Mouse (Mus musculus) thymus, adult 2 months (tissue): Measurements from ENCODE around the gene Fyb2. TPM values are rescaled to one million over a fixed set of nuclear protein-coding genes. Genes with fewer than 3 reads are reported as not detected.
"Not testable (repeated sequence)": the region's sequence is repeated elsewhere in the genome, so short reads cannot be mapped to it uniquely, and the experiment has no call there.

Source experiments
- DNase-seq: peaks from one replicate; pipeline ENCODE4 v3.0.0; 2021
- H3K27ac ChIP-seq: fragments of 200-500 bp; 2 replicates; pipeline ENCODE4 v1.5.1; 2012; ENCODE audit warnings: low read length, control low read depth; ENCODE audit not compliant: control insufficient read depth, insufficient read depth
- H3K27me3 ChIP-seq: fragments of 200-500 bp; 2 replicates; pipeline ENCODE4 v1.6.1; 2012; ENCODE audit warnings: mild to moderate bottlenecking, low read length, moderate library complexity, mixed read lengths; ENCODE audit not compliant: control insufficient read depth, insufficient read depth
- H3K36me3 ChIP-seq: fragments of 200-500 bp; 2 replicates; pipeline ENCODE4 v1.6.1; 2012; ENCODE audit warnings: mild to moderate bottlenecking, low read length, moderate library complexity; ENCODE audit not compliant: control insufficient read depth, insufficient read depth
- H3K4me1 ChIP-seq: fragments of 200-500 bp; replicated peaks from 2 replicates; pipeline ENCODE4 v1.6.1; 2012; ENCODE audit warnings: low read length; ENCODE audit not compliant: control insufficient read depth, insufficient read depth
- H3K4me3 ChIP-seq: fragments of 200-500 bp; 2 replicates; pipeline ENCODE4 v1.5.1; 2012; ENCODE audit warnings: mild to moderate bottlenecking, low read length, control low read depth, moderate library complexity; ENCODE audit not compliant: control insufficient read depth, insufficient read depth
- CTCF ChIP-seq: fragments of 200-500 bp; IDR thresholded peaks from 2 replicates; pipeline ENCODE4 v1.5.1; 2012; ENCODE audit warnings: mild to moderate bottlenecking, control low read depth, low read length, moderate library complexity, borderline replicate concordance; ENCODE audit not compliant: control insufficient read depth, poor library complexity, insufficient read depth; ENCODE audit errors: extremely low read depth
- POLR2A ChIP-seq: fragments of 200-500 bp; IDR thresholded peaks from 2 replicates; pipeline ENCODE4 v1.6.1; 2012; ENCODE audit warnings: mild to moderate bottlenecking, low read length, control low read depth, moderate library complexity; ENCODE audit not compliant: control insufficient read depth, poor library complexity, insufficient read depth; ENCODE audit errors: extremely low read depth
- WGBS: fragments of 180-500 bp; shearing (Covaris S2); methylation state at CpG from one replicate; pipeline ENCODE4 v1.1.7; 2018; 5-methylcytosine and 5-hydroxymethylcytosine counted together
- polyA plus RNA-seq: library from polyadenylated mRNA; depleted of rRNA; stranded (reverse); fragments of >200 nt; gene quantifications from 2 replicates; pipeline ENCODE4 v1.2.3, GENCODE M21; 2012

Fyb2 gene
- polyA plus RNA-seq, 1 experiment = 0.70 TPM

GRCm38 (mm10) chr4:104993140-104993874, 80.1 kb downstream of the Fyb2 start:
- TF ChIP-seq CTCF (no peak), POLR2A (no peak)
- Histone ChIP-seq H3K36me3 (no peaks in the 10 kb centered on the region), H3K27me3 (no peaks in the 10 kb centered on the region), H3K4me3 (no peak overlapping the region), H3K4me1 (no peaks in the 10 kb centered on the region), H3K27ac (no peak overlapping the region)
- WGBS = 12% methylated on average over 10 of the region's 10 CpGs
- DNase-seq = no peak

- no peak overlapping the region for H3K4me3 ChIP-seq
- no peak overlapping the region for H3K27ac ChIP-seq
- no peak for TF ChIP-seq POLR2A
- no peak for TF ChIP-seq CTCF
- H3K36me3 ChIP-seq = no peaks in the 10 kb centered on the region
- no peaks in the 10 kb centered on the region for H3K4me1 ChIP-seq
- DNase-seq = no peak
- 84% methylated on average over 5 of the region's 5 CpGs for WGBS
- H3K27me3 ChIP-seq = no peaks in the 10 kb centered on the region
These were observed 86.4 kb downstream of the Fyb2 start for GRCm38 (mm10) chr4:104999702-105000101.

GRCm38 (mm10) chr4:105001736-105002135, 88.5 kb downstream of the Fyb2 start:
- H3K4me1 ChIP-seq = no peaks in the 10 kb centered on the region
- DNase-seq = no peak
- H3K4me3 ChIP-seq = no peak overlapping the region
- TF ChIP-seq POLR2A = no peak
- no peak for TF ChIP-seq CTCF
- no peaks in the 10 kb centered on the region for H3K27me3 ChIP-seq
- 90% methylated on average over 1 of the region's 1 CpGs for WGBS
- H3K27ac ChIP-seq = no peak overlapping the region
- H3K36me3 ChIP-seq = no peaks in the 10 kb centered on the region

- H3K27ac ChIP-seq = no peak overlapping the region
- DNase-seq = no peak
- 0 out of 2 replicates have a peak, but pooled peaks cover 2% of the 10 kb centered on the region for H3K4me1 ChIP-seq
- WGBS = 85% methylated on average over 8 of the region's 8 CpGs
- no peak overlapping the region for H3K4me3 ChIP-seq
- TF ChIP-seq CTCF = no peak
- no peak for TF ChIP-seq POLR2A
- H3K27me3 ChIP-seq = no peaks in the 10 kb centered on the region
- H3K36me3 ChIP-seq = no peaks in the 10 kb centered on the region
These were observed 90.9 kb downstream of the Fyb2 start for GRCm38 (mm10) chr4:105004135-105004534.

- not testable (repeated sequence) for H3K4me1 ChIP-seq, H3K4me3 ChIP-seq, H3K36me3 ChIP-seq, H3K27ac ChIP-seq, H3K27me3 ChIP-seq, DNase-seq
- WGBS = 96% methylated on average over 12 of the region's 12 CpGs
These were observed 91.4 kb downstream of the Fyb2 start for GRCm38 (mm10) chr4:105004649-105005048.

- WGBS = 7% methylated on average over 4 of the region's 4 CpGs
- DNase-seq = no peak
- Histone ChIP-seq H3K36me3 (no peaks in the 10 kb centered on the region), H3K4me1 (0 out of 2 replicates have a peak, but pooled peaks cover 2% of the 10 kb centered on the region), H3K4me3 (no peak overlapping the region), H3K27me3 (no peaks in the 10 kb centered on the region), H3K27ac (no peak overlapping the region)
- TF ChIP-seq POLR2A = no peak
- TF ChIP-seq CTCF = no peak
These were observed 94.2 kb downstream of the Fyb2 start for GRCm38 (mm10) chr4:105007360-105008018.
